Mouse (Mus musculus): ENCODE measurements around the gene E030025P04Rik.

E030025P04Rik gene

GRCm38 (mm10) chr11:109100266-109100665 is 43.9 kb downstream of the E030025P04Rik start:
- no peak for DNase-seq (ENCODE audit: low spot score)

- no peak for DNase-seq (ENCODE audit: low spot score)
These were observed 52.3 kb downstream of the E030025P04Rik start for GRCm38 (mm10) chr11:109091821-109092220.

Measured in c-Kit-positive CD71-positive TER-119-positive erythroid progenitor cells, embryonic 14.5 days (primary cell).